Comparison of ENCODE assay signal across 16 mouse cellular contexts in genomic region chr9:25833295-25833694, GRCm38 (mm10).
"Had no signal": no experiment of that assay in that cellular context is flagged by ENCODE, and none has a peak within 500 bp of the region (broad histone marks: within the 10 kb centered on the region; RNA-seq: fewer than 3 reads in every experiment).

No protein-coding gene starts in this region.

- H3K27ac ChIP-seq: lung, embryonic 15.5 days; macrophage; midbrain, embryonic 13.5 days; midbrain, embryonic 15.5 days; neural tube, embryonic 12.5 days; stomach, embryonic 15.5 days; stomach, postnatal 0 days had no signal

- H3K36me3 ChIP-seq: lung, embryonic 15.5 days; midbrain, embryonic 13.5 days; midbrain, embryonic 15.5 days; neural tube, embryonic 12.5 days; stomach, embryonic 15.5 days had no signal

- H3K9me3 ChIP-seq: lung, embryonic 15.5 days; midbrain, embryonic 13.5 days; midbrain, embryonic 15.5 days; neural tube, embryonic 12.5 days; stomach, embryonic 15.5 days had no signal

- H3K4me3 ChIP-seq: lung, embryonic 15.5 days; megakaryocyte, embryonic 14.5 days; midbrain, embryonic 13.5 days; midbrain, embryonic 15.5 days; neural tube, embryonic 12.5 days; stomach, embryonic 15.5 days had no signal

- H3K9ac ChIP-seq: liver, postnatal 0 days; lung, embryonic 15.5 days; midbrain, embryonic 13.5 days; midbrain, embryonic 15.5 days; neural tube, embryonic 12.5 days; stomach, embryonic 15.5 days had no signal

- DNase-seq: liver, postnatal 0 days; lung, adult 2 months; lung, postnatal 14 days; lung, postnatal 36 days; right cerebral cortex, postnatal 14 days; thymus, adult 2 months; thymus, postnatal 25 days; thymus, postnatal 4 days had no signal

- H3K4me1 ChIP-seq: lung, embryonic 15.5 days; megakaryocyte, embryonic 14.5 days; midbrain, embryonic 13.5 days; midbrain, embryonic 15.5 days; neural tube, embryonic 12.5 days; stomach, embryonic 15.5 days had no signal
